Mouse (Mus musculus) retina, postnatal 7 days (tissue): ENCODE results near the gene Wt1.

Experiments
- DNase-seq: peaks from one replicate; pipeline ENCODE4 v3.0.0-alpha.2; 2012; ENCODE audit warnings: low read depth, low spot score

The Wt1 gene

DNA sequence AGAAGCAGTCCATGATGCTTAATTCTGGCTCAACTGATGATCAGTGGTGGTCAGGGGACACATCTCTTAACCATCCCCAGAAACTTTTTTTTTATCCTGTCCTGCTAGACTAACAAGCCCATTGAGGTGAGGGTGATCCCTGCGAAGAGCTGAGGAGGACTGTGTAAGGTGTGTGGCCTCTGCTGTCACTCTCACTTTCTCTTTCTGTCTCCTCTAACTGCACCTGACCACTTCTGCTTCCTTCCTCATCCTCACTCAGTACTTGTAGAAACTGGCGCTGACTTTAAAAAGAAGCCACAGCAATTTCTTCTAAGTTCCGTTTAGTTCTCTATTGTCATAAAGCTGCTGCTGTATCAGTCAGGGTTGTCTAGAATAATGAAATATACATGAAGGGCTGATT, 58.8 kb downstream of the Wt1 start:
- DNase-seq = no peak

DNA sequence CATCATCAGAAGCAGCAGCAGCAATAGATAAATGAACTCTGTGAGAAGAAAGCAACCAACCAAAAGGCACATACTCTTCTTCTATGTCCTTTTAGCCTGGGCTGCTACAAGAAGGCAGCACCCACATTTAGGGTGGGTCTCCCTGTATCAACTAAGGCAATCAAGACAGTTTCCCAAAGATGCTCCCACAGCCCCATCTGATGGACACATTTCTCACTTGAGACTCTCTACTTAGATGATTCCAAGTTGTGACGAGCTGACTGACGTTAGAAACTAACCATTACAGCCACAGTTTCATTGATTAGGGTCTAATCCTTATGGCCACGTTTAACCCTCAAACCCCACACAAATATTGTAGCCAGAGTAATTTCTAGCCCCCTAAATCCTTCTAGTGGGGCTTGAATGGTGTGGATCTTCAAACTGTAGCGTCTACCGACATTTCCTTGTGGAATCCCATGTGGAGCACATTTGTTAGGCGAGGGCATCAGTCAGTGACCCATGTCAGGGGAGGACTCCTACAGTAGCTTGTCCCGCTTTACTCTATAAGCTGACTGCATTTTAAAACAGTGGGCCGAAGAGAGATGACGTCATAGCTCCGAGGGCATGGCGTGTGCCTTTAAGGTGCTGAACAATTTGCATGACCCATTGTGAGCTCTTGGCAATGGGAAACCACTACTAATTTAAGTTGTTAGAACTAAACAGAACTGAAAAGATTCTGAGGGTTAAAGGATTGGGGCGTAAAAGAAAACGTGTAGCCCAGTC, 59.6 kb downstream of the Wt1 start:
- DNase-seq = no peak

DNA sequence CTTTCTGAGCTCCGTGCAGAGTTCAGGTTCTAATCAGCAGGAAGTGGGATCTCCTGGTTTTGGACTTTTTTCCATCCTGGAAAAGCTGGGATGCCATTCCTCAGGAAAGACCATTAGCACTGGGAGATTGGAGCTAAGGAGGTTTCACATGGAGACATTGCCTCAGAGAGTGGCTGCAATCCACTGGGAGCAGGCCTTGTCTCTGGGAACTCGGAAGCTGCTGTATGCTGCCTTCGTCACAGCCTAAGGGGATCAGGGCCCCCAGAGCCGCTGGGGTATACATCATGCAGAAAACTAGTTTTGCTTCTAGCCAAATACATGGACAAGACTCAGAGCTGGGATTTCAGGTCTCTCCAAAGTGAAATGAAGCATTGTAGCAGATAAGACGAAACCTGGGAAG, 60.3 kb downstream of the Wt1 start:
- no peak for DNase-seq

DNA sequence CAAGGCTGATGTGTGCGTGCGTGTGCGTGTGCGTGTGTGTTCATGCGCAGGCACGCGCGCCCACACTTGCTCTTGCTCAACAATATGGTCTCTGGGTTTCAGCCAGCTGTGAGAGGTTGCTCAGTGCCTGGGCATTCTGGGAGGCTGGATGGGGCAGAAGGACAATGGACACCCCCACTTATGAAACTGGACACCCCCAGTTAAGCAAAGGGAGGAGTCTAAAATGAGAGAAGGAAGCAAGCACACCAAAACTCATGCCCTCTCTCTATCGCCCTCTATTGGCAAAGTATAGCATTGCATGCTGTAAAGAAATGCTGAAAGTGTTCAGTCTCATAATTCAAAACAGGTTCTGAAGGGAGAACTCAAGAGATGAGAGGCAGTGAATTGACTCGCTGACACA, 61.9 kb downstream of the Wt1 start:
- peak; percentile 8 for DNase-seq

DNA sequence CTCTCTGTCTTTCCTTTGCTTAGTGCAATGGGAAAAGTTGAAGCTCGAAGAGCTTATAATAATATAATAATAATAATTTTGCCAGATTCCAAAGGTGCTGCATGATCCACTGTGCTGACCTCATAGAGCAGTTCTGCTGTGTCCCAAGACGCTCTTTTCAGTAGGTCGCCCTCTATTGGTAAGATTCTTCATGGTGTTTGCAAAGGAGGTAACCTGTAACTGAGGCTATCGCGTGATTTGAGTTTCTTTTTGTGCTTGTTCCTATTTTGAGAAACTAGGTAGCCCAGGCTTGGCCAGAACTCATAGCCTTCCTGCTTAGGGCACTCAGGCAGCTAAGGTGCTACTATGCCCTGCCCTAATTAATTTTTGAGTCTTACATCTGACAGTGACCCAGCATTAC, 63.0 kb downstream of the Wt1 start:
- DNase-seq = no peak

DNA sequence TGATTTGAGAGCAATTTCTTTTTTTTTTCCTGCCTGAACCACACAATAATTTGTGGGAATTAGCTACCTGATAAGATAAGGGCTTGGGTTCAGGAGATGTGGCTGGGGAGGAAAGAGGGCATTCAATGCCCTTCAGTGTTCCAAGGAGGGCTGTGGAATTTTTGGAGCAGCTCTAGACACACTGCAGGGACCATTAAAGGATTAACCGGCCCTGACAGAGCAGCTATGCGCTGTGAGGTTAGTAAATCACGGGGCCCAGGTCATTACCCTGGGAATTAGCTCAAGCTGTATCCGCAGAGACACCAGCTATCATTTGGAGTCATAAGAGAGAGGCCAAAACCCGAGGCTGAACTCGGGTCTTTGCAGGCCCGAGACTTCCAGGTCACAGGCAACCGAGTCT, 73.8 kb downstream of the Wt1 start:
- DNase-seq = no peak

DNA sequence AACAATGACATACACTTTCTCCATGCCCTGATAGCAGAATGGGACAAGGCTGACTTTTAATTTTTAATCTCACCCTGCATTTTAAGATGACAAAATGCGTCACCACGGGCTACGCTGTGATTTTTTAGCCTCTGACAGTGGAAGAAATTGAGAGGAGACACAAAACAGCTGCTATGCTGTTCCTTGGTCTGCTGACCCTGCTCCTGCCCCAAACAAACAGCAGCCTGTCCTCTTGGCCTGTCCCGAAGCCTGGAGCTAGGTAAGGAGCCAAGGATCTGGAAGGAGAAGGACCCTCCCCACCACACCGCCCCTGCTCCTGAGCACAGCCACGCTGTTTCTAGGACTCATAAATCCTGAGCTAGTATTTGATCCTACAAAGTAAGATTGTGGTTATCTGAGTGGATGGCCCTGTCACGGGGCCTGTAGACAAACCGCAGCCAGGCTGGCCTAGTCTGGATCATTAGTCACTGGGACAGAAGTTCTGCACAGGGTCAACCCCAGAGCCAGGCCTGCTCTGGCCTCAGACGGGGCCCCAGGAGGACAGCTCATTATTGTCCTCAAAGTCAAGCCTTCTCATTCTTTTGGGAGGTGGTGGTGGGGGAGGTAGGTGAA, 80.3 kb downstream of the Wt1 start:
- no peak for DNase-seq

DNA sequence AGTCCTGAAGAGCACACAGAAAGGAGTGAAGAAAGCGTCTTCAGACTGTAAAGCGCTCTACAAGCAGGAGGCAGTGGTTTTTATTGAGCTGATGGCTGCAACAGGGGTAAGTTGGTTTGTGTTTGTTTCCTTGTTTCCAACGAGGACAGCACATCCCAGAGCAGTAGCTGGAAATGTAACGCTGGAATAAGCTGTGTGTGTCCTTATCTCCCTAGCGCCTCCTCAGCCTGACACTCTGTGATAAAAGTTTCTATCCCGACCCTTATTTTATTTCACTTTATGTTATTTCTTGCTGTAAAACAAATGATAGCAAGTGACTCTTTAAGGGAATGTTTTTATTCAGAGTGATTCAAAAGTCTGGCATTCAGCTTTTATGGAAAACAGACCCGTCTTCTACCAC, 86.5 kb downstream of the Wt1 start:
- DNase-seq = no peak

DNA sequence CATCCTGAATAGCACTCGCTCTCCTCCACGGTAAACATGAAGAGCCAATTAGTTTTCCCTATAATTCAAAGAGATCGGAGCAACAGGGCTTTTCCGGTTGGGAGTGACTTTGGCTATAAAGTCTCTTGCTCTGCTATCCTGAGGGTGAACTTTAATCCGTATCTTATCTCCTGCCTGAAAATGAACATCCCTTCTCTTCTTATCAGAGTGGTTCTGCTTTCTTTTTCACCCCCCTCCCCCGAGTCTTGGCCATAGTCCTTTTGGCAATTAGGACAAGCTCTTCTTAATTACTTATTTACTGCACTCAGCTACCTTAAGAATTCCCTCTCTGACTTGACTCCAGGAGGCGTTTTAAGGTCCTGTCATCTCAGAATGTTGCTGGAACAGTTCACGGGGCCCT, 89.6 kb downstream of the Wt1 start:
- no peak for DNase-seq

DNA sequence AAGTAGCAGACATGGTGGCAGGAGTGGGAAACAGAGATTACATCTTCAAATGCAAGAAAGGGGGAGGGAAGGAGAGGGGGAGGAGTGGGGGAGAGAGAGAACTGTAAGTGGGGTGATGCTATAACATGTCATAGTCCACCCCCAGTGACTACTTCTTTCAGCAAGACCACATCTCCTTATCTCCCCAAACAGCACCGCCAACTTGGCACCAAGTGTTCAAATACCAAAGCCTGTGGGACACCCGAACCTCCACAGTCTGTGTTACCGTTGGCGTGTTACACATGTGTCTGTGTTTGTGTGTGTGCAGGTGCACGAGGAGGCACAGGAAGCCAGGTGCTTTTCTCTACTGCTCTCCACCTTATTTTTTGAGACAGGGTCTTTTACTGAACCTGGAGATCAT, 92.9 kb downstream of the Wt1 start:
- no peak for DNase-seq

DNA sequence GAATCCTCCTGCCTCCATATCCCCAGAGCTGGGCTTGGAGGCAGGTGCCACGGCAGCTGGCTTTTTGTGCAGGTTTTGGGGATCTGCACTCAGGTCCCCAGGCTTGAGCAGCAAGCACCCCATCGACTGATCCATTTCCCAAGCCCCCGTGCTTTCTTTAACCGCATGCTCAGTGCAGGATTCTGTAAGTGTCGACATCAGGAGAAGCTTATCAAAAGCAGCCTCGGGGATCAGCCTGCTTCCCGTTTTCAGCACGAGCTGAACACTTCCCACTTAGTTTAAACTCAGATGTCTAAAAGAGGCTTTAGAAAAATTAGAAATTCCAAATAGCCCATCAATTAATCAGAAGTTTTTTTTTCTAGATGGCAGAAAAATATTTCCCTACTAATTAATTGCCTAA, 93.3 kb downstream of the Wt1 start:
- DNase-seq = no peak

DNA sequence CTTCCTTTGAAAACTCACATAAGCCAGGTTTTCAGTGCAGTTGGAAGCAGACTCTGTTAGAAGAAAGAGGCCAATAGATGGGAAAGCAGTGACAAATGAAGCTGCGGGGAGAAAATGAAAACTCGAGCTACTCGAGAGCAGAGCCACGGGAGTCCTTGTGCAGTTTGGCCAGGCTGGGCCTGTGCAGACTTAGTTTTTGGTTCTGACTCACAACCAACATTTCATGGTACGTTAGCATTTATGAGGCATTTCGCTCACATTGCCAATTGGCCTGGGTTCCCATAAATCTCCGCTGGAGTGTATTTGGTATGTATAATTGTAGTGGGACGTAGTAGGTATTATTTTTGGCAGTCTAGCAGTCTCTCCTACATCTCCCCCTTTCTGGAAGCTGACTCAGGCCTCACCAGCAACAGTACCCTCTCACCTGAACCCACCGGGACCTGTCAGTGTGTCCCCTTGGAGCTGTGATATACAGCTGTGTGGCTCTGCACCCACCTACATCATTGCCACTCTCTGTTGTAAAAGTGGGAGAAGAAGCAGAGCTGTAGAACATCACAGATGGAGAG, 94.5 kb downstream of the Wt1 start:
- DNase-seq = no peak
